Mouse (Mus musculus) NIH3T3 (cell line): ENCODE results near the gene Tpm1.

Experiments used
- DNase-seq: peaks from one replicate; pipeline ENCODE4 v3.0.0-alpha.2; 2012; ENCODE audit warnings: low read depth

Tpm1 gene

DNA sequence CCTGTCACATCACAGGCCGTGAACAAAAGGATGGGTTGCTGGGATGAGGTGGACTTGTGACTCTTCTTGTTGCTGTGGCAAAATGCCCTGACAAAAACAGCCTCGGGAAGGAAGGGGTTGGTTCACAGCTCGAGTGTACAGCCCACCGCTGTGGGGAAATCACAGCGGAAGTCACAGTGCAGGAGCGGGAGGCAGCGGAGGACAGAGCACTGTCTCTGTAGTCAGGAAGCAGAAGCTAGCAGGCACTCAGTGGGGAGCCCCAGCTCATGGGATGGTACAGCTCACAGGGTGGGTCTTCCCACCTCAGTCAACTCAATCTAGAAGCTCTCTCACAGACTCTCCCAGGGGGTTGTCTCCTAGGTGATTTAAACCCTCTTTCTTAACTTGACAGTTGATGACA, 63.8 kb downstream of the Tpm1 start:
- no peak for DNase-seq

GRCm38 (mm10) chr9:66982085-66982484, 67.1 kb downstream of the Tpm1 start:
- DNase-seq: no peak

DNA sequence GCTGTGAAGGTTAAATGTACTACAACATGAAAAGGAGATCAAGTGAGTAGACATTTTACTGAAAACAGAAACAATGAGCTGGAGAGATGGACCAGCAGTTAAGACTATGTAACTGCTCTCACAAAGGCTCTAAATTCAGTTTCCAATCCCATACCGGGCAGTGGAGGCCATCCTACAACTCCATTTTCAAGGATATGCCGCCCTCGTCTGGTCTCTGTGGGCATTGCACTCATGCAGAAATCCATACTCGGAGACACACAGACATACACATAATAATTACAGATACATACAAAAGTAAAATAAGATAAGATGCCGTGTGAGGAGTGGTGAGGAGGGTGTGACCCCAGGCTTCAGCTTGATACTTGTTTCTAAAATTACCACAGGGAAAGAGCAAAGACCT, 68.7 kb downstream of the Tpm1 start:
- DNase-seq: no peak

GRCm38 (mm10) chr9:66978468-66978867, 70.7 kb downstream of the Tpm1 start:
- DNase-seq: no peak

GRCm38 (mm10) chr9:66977982-66978381, 71.2 kb downstream of the Tpm1 start:
- DNase-seq: no peak

DNA sequence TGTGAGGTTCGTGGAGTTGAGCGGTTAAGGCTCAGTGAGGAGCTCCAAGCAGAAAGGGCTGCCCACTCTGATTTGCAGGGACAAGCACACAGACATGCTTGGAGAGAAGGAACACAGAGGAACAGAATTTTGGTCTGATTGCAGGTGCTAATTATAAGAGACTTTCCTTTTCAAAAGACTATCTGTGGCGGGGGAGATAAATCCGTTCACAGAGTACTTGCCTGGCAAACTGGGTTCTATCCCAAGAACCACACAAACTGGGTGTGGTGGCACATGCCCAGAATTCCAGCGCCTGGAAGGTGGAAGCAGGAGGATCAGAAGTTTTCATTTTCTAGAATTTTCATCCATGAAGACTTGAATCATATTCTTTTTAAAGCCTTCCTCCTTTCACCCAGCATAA, 72.1 kb downstream of the Tpm1 start:
- DNase-seq: no peak

- DNase-seq: peak; percentile 93
Observed at GRCm38 (mm10) chr9:66975239-66975645, 74.0 kb downstream of the Tpm1 start, which contains the start of gene Lactb. Gene Lactb (minus strand): TSS chr9:66975484.

DNA sequence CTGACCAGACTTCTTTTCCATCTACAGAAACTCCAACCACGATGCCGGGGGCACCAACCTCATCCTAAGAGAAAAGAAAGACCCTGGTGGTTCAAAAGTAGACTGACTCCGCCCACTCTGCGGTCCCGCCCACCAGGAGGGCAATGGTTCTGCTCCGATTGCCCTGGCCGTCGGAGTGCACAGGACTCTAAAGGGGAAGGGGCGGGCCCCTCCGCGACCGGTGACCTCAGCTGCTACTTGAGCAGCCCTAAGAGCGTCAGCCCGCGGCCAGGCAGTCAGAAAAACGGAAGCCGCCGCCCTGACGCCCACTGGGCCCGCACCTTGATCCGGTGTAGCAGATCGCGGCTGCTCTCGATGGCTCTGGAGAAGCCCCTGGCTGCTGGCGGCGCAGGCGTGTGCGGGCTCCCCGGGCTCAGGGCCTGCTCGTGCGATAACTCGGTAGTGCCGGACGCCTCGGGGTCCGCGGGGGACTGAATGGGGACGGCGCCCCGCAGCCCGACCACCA, 74.4 kb downstream of the Tpm1 start:
- peak; percentile 68 for DNase-seq
